Mouse (Mus musculus): ENCODE data around the gene Ppm1a.

The Ppm1a gene

DNA sequence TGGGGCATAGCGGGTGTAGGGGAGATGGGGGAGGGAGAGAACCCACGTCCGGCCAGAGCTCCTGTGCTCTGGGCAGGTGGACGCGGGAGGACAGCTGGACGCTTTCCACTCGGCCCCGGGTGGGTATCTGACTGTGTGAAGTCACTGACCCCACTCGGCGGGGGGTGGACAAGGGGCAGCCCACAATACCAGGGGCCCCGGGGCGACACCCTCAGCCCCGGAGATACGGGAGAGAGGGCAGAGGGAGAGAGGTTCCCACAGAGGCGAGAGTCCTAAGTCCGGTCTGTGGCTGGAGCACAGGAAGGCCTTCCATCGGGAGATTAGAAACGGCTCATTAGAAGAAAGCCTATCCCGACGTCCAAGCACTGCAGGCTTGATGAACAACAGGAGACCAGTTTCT lies 72.5 kb downstream of the Ppm1a start:
- DNase-seq, result no peak

DNA sequence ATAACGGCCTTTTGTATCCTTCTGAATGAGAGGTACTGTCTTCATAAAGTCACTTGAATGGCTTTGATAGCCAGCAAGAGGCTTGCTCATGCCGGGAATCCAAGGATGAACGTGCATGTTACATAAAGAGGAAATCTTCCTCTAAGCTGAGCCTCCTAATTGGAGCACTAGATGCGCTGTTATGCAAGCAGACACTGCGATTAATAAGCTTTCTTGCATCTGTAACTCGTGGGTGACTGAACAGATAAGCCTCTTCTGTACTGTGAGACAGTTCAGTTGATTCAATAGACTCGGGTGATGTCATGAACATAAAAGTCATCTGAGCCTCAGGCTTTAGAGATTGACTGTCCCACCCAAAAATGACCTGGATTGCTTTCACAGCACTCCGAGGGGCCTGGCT lies 73.1 kb downstream of the Ppm1a start:
- DNase-seq, result no peak

DNA sequence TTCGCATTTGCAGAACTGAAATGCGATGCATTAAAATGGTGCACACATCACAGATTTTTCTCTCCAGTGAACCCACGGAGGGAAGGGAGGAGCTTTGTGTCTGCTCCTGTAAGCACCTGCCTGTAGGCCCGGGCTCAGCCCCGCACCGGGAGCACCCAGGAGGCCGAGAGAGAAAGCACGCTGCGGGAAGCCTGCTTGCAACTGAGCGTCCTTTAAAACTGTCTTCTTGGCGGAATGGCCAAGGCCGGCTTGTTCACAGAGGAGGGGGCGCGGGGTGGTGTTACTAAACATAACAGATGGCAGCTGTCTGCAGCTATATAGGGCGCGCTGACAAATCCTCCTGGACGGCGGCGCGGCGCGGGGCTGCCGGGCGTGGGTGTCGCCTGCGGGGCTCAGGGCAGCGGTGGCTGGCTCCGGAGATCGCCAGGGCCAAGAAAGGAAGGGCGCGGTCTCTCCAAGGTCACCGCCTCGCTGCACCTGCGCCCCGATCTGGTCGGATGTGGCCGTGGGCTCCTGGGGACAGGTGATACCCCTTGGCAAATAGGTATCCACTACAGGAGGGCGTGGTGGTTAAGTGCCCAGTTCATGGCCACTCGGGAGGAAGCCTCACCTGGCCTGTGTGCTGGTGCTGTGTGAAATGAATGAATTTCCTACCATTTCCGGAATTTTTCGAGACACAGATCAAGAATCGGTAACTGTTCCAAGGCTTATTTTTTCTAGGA lies 74.6 kb downstream of the Ppm1a start:
- peak; percentile 8 for DNase-seq

GRCm38 (mm10) chr12:72834773-72835517 lies 77.7 kb downstream of the Ppm1a start:
- no peak for DNase-seq

GRCm38 (mm10) chr12:72835518-72836015 lies 78.3 kb downstream of the Ppm1a start:
- DNase-seq, result no peak

DNA sequence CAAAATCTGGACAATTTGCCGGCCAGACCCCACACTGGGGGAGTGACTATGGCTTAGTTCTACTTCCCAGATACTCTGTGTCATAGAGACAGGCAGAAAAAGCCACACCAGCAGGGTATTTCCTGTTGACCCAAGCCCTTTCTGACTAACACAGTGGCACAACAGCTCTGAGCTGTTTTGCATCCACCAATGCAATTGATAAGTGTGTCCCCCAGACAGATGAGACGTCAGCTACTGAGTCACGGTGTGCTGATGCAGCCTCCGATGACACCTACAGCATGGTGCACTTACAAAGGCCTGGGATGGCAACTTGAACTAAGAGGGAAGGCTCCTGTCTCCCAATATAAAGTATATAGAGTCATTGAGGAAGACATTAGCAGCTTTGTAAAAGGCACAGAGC lies 80.0 kb downstream of the Ppm1a start:
- no peak for DNase-seq

- DNase-seq, result no peak
Measured at GRCm38 (mm10) chr12:72841500-72841899, 84.2 kb downstream of the Ppm1a start.

- no peak for DNase-seq
Measured at GRCm38 (mm10) chr12:72843135-72843534, 85.9 kb downstream of the Ppm1a start.

- DNase-seq, result no peak
Measured at GRCm38 (mm10) chr12:72843555-72843954, 86.3 kb downstream of the Ppm1a start.

DNA sequence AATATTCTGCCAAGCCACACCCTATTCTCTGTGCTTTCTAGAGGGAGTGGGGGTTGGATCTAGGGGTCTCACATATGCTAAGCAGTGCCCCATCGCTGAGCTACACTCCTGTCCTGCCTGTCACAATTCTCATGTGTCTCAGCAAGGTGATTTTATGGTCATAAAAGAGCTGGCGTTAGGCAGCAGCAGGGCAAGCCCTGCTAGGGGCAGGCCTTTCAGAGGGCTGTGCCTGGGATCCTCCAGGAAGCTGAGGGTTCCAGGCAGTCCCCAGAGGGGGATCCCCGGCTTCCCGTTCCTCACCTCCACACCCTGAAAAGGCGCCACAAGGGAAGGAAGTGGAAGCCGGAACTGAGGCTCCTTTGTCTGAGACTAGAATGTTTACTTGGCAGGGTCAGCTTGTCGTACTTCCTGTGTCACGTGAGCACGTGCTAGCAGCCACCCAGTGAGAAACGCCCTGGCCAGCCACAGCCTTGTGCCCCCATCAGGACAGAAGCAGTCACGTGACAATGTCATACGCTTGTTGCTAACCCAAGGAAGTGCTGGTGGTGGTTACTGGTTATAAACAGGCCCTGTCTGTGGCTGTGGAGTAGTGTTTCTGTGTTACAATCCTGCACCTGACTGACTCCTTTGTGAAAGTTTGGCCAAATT lies 86.8 kb downstream of the Ppm1a start:
- peak; percentile 81 for DNase-seq

- DNase-seq, result no peak
Measured at GRCm38 (mm10) chr12:72845946-72846345, 88.7 kb downstream of the Ppm1a start.

DNA sequence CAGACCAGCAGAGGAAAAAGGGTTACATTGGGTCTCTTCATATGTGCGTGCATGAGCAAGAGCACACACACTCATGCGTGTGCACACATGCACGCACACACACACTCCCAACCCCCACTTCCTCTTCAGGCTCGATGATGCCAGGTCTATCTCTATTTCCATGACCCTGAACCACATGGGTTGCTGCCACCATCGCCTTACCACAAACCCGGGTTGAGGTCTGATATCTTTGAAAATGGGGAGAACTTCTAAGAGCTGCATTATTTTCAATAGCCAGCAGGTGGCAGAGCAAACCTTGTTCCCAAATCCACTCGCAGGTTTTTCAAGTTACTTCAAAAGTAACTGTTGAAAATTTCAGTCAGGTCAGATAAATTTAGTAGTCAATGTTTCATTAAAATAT lies 90.5 kb downstream of the Ppm1a start:
- DNase-seq, result peak; percentile 55

Data from kidney, postnatal 14 days (tissue).